Mouse (Mus musculus) ES-E14 (cell line): ENCODE data around the gene Ank3.

ENCODE experiments used
- CHD2 ChIP-seq: IDR thresholded peaks from 2 replicates; pipeline ENCODE4 v1.6.1; 2014; ENCODE audit warnings: mild to moderate bottlenecking, low read depth, low read length, inconsistent platforms
- HCFC1 ChIP-seq: IDR thresholded peaks from 2 replicates; pipeline ENCODE4 v1.6.1; 2012; ENCODE audit warnings: low read length, inconsistent platforms, borderline replicate concordance; ENCODE audit not compliant: insufficient read depth
- MAFK ChIP-seq: IDR thresholded peaks from 2 replicates; pipeline ENCODE4 v1.6.1; 2014; ENCODE audit warnings: mild to moderate bottlenecking, low read depth, low read length, inconsistent platforms; ENCODE audit not compliant: insufficient read depth
- ZC3H11A ChIP-seq: IDR thresholded peaks from 2 replicates; pipeline ENCODE4 v1.6.1; 2012; ENCODE audit warnings: low read depth, mild to moderate bottlenecking, inconsistent platforms, low read length, borderline replicate concordance
- ZNF384 ChIP-seq: IDR thresholded peaks from 2 replicates; pipeline ENCODE4 v1.6.1; 2012; ENCODE audit warnings: low read depth, low read length, inconsistent platforms

DNA sequence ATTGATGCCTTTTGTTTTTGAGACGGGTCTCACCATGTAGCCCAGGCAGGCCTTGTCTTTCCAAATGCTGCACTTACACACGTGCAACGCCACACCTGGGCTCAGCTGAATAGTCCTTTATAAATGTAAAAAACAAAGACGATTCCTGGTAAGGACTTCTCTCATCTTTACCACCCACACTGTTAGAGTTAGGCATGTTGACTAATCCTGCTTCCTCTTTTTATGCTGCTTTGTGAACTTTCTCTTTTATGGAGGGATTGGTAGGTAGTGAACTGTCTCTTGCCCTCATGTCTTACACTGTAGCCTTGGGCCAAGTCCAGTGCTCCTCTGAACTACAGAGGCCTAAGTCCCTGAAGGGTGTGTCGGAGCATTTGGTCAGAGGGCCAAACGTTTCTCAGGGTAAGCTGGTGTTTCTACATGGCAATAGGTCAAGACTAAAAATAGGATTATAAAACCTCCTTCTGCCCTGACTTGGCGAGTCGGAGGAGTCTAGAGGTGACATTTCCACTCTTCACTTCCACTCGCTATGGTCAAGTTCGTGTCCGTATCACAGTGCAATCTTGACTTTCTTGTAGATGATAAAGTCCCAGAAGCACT, 491.9 kb downstream of the Ank3 start:
- TF ChIP-seq HCFC1: no peak
- no peak for TF ChIP-seq CHD2
- TF ChIP-seq ZC3H11A: no peak
- TF ChIP-seq MAFK: no peak
- no peak for TF ChIP-seq ZNF384
